Mouse (Mus musculus) stomach, embryonic 16.5 days (tissue): ENCODE measurements around the gene Ankrd2. TPM values are rescaled to one million over a fixed set of nuclear protein-coding genes. Genes with fewer than 3 reads are reported as not detected.

Source experiments
- ATAC-seq: fragments of 200-750 bp; cut with Nextera tagmentation; 2 replicates; pipeline ENCODE4 v1.8.0; 2017; ENCODE audit warnings: moderate number of reproducible peaks, moderate TSS enrichment; ENCODE audit not compliant: insufficient read depth, low FRiP score
- H3K27ac ChIP-seq: fragments of 300-500 bp; sonication (generic); 2 replicates; pipeline ENCODE4 v1.5.1; 2014; ENCODE audit warnings: low read length
- H3K27me3 ChIP-seq: fragments of 300-500 bp; sonication (generic); 2 replicates; pipeline ENCODE4 v1.6.1; 2014; ENCODE audit warnings: low read length, control low read depth, mixed read lengths; ENCODE audit not compliant: control insufficient read depth, insufficient read depth
- H3K36me3 ChIP-seq: fragments of 300-500 bp; sonication (generic); 2 replicates; pipeline ENCODE4 v1.6.1; 2014; ENCODE audit warnings: low read length; ENCODE audit not compliant: control insufficient read depth, insufficient read depth
- H3K4me1 ChIP-seq: fragments of 300-500 bp; sonication (generic); 2 replicates; pipeline ENCODE4 v1.6.1; 2014; ENCODE audit warnings: low read length, control low read depth, mixed read lengths; ENCODE audit not compliant: control insufficient read depth, insufficient read depth
- H3K4me2 ChIP-seq: fragments of 300-500 bp; sonication (generic); 2 replicates; pipeline ENCODE4 v1.6.1; 2014; ENCODE audit warnings: low read depth, low read length, mixed read lengths
- H3K4me3 ChIP-seq: fragments of 300-500 bp; sonication (generic); replicated peaks from 2 replicates; pipeline ENCODE4 v1.5.1; 2014; ENCODE audit warnings: mild to moderate bottlenecking, low read length
- H3K9ac ChIP-seq: fragments of 300-500 bp; sonication (generic); 2 replicates; pipeline ENCODE4 v1.6.1; 2014; ENCODE audit warnings: low read length
- H3K9me3 ChIP-seq: fragments of 300-500 bp; sonication (generic); replicated peaks from 2 replicates; pipeline ENCODE4 v1.6.1; 2016; ENCODE audit warnings: low read length, control low read depth; ENCODE audit not compliant: control insufficient read depth
- WGBS: fragments of 180-500 bp; shearing (Covaris S2); extraction: QIAGEN DNeasy Blood & Tissue Kit; methylation state at CpG from one replicate; pipeline ENCODE4 v1.1.7; 2014; 5-methylcytosine and 5-hydroxymethylcytosine counted together
- polyA plus RNA-seq: library from polyadenylated mRNA; unstranded; fragments of >200 nt; fragmentation: Nextera tagmentation; extraction: Ambion mirVana; gene quantifications from 2 replicates; pipeline ENCODE4 v1.2.1, GENCODE M21; 2015

Gene Ankrd2
- 0.84 TPM in 1 of 2 replicates, not detected in the other for polyA plus RNA-seq

- Histone ChIP-seq H3K27ac (no peak within 1 kb of the TSS), H3K27me3 (no peaks in the 10 kb centered on the region), H3K4me1 (peaks cover 16% of the 10 kb centered on the region; the same call in 1 of the 2 replicates), H3K9me3 (no peaks in the 10 kb centered on the region), H3K4me3 (no peak within 1 kb of the TSS), H3K36me3 (0 out of 2 replicates have a peak, but pooled peaks cover 7% of the 10 kb centered on the region), H3K4me2 (no peak within 1 kb of the TSS), H3K9ac (no peak within 1 kb of the TSS)
- 64% methylated on average over 19 of the region's 19 CpGs for WGBS
- peak; percentile 85 for ATAC-seq
These were observed at the start of gene Ankrd2 for GRCm38 (mm10) chr19:42035456-42036248. Gene Ankrd2 (plus strand): TSS chr19:42036000.

- peaks cover 9% of the 10 kb centered on the region; the same call in 1 of the 2 replicates for H3K4me1 ChIP-seq
- H3K4me3 ChIP-seq, result no peak overlapping the region
- no peak for ATAC-seq
- H3K9me3 ChIP-seq, result no peaks in the 10 kb centered on the region
- H3K4me2 ChIP-seq, result no peak overlapping the region
- H3K36me3 ChIP-seq, result no peaks in the 10 kb centered on the region
- 77% methylated on average over 4 of the region's 4 CpGs for WGBS
- H3K9ac ChIP-seq, result no peak overlapping the region
- H3K27ac ChIP-seq, result no peak overlapping the region
- H3K27me3 ChIP-seq, result no peaks in the 10 kb centered on the region
These were observed 48.6 kb upstream of the Ankrd2 start for GRCm38 (mm10) chr19:41987206-41987605.

- WGBS, result 78% methylated on average over 6 of the region's 6 CpGs
These were observed 46.0 kb upstream of the Ankrd2 start for GRCm38 (mm10) chr19:41989810-41990209.

GRCm38 (mm10) chr19:41991926-41992477 is 43.8 kb upstream of the Ankrd2 start:
- no peak overlapping the region for H3K4me3 ChIP-seq
- H3K36me3 ChIP-seq, result no peaks in the 10 kb centered on the region
- 53% methylated on average over 6 of the region's 6 CpGs for WGBS
- H3K4me2 ChIP-seq, result no peak overlapping the region
- H3K27ac ChIP-seq, result no peak overlapping the region
- peaks cover 17% of the 10 kb centered on the region for H3K4me1 ChIP-seq
- H3K9me3 ChIP-seq, result no peaks in the 10 kb centered on the region
- no peaks in the 10 kb centered on the region for H3K27me3 ChIP-seq
- no peak overlapping the region for H3K9ac ChIP-seq
- no peak for ATAC-seq

More at GRCm38 (mm10) chr19:41989810-41990209, 46.0 kb upstream of the Ankrd2 start:
- Histone ChIP-seq H3K4me3 (no peak overlapping the region), H3K9me3 (no peaks in the 10 kb centered on the region), H3K4me1 (peaks cover 17% of the 10 kb centered on the region), H3K36me3 (no peaks in the 10 kb centered on the region), H3K27me3 (no peaks in the 10 kb centered on the region), H3K4me2 (no peak overlapping the region), H3K27ac (no peak overlapping the region), H3K9ac (no peak overlapping the region)
- no peak for ATAC-seq

GRCm38 (mm10) chr19:41992971-41993370 is 42.8 kb upstream of the Ankrd2 start:
- Histone ChIP-seq H3K27me3 (no peaks in the 10 kb centered on the region), H3K27ac (no peak overlapping the region), H3K9ac (no peak overlapping the region), H3K9me3 (no peaks in the 10 kb centered on the region), H3K4me1 (peaks cover 17% of the 10 kb centered on the region), H3K36me3 (no peaks in the 10 kb centered on the region), H3K4me2 (no peak overlapping the region), H3K4me3 (no peak overlapping the region)
- no peak for ATAC-seq
- 56% methylated on average over 2 of the region's 2 CpGs for WGBS

GRCm38 (mm10) chr19:41993484-41993883 is 42.3 kb upstream of the Ankrd2 start:
- H3K9me3 ChIP-seq, result no peaks in the 10 kb centered on the region
- no peaks in the 10 kb centered on the region for H3K36me3 ChIP-seq
- H3K27me3 ChIP-seq, result no peaks in the 10 kb centered on the region
- no peak overlapping the region for H3K4me3 ChIP-seq
- H3K4me2 ChIP-seq, result no peak overlapping the region
- H3K9ac ChIP-seq, result no peak overlapping the region
- peak overlapping the region; percentile 35; the same call in 1 of the 2 replicates for H3K27ac ChIP-seq
- no peak for ATAC-seq
- peaks cover 17% of the 10 kb centered on the region for H3K4me1 ChIP-seq
- 33% methylated on average over 6 of the region's 6 CpGs for WGBS

- WGBS, result 89% methylated on average over 7 of the region's 7 CpGs
- Histone ChIP-seq H3K4me2 (no peak overlapping the region), H3K9me3 (no peaks in the 10 kb centered on the region), H3K27me3 (no peaks in the 10 kb centered on the region), H3K4me3 (no peak overlapping the region), H3K27ac (peak overlapping the region; percentile 35; the same call in 1 of the 2 replicates), H3K4me1 (peaks cover 21% of the 10 kb centered on the region), H3K9ac (no peak overlapping the region), H3K36me3 (no peaks in the 10 kb centered on the region)
- no peak for ATAC-seq
These were observed 41.8 kb upstream of the Ankrd2 start for GRCm38 (mm10) chr19:41994023-41994422.

GRCm38 (mm10) chr19:41995483-41995882 is 40.3 kb upstream of the Ankrd2 start:
- no peaks in the 10 kb centered on the region for H3K9me3 ChIP-seq
- H3K9ac ChIP-seq, result no peak overlapping the region
- no peaks in the 10 kb centered on the region for H3K36me3 ChIP-seq
- 52% methylated on average over 1 of the region's 1 CpGs for WGBS
- no peak overlapping the region for H3K4me2 ChIP-seq
- H3K4me1 ChIP-seq, result peaks cover 30% of the 10 kb centered on the region
- H3K27me3 ChIP-seq, result no peaks in the 10 kb centered on the region
- ATAC-seq, result no peak
- H3K4me3 ChIP-seq, result no peak overlapping the region
- no peak overlapping the region for H3K27ac ChIP-seq

- H3K27me3 ChIP-seq, result no peaks in the 10 kb centered on the region
- ATAC-seq, result no peak
- no peak overlapping the region for H3K4me3 ChIP-seq
- peaks cover 39% of the 10 kb centered on the region for H3K4me1 ChIP-seq
- whole genome bisulfite sequencing, result 83% methylated on average over 10 of the region's 10 CpGs
- no peak overlapping the region for H3K4me2 ChIP-seq
- H3K27ac ChIP-seq, result no peak overlapping the region
- no peak overlapping the region for H3K9ac ChIP-seq
- no peaks in the 10 kb centered on the region for H3K9me3 ChIP-seq
- no peaks in the 10 kb centered on the region for H3K36me3 ChIP-seq
These were observed 38.7 kb upstream of the Ankrd2 start for GRCm38 (mm10) chr19:41997090-41997489.
